Mouse (Mus musculus): ENCODE measurements at regions not wholly inside any gene's neighbourhood (a gene's known extent, or its start where the extent isn't known, plus 50 kb on each side); places are given as distances from the start of the nearest gene placed in this dataset.
A peak's percentile ranks its signal among the peaks of the same experiment; 100 is the strongest.
"Not testable (repeated sequence)": the region's sequence is repeated elsewhere in the genome, so short reads cannot be mapped to it uniquely, and the experiment has no call there.

DNA sequence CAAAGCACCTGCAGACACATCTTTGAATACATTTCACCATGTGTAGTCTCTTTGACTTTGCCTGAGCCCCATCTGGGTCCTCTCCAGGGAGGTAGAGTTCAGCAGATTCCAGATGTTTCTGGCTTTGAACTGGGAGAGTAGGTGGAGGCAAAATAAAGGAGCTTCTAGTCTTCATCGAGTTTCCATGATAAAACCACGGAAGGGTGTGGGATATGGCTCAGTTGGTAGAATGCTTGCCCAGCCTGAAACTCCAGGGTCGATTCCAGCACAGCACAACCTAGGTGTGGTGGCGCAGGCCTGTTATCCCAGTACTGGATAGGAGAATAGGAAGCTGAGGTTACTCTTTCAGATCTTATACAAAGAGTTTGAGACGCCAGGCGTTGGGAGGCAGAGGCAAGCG lies 96.2 kb upstream of the Smlr1 start:
- H3K4me1 ChIP-seq (ENCODE audit: control insufficient read depth, insufficient read depth, low read length) = no peaks in the 10 kb centered on the region
- no peaks in the 10 kb centered on the region for H3K36me3 ChIP-seq (ENCODE audit: control insufficient read depth, insufficient read depth, low read length)
- WGBS = 92% methylated on average over 7 of the region's 7 CpGs
- H3K9me3 ChIP-seq (ENCODE audit: control insufficient read depth, low read depth, low read length) = no peaks in the 10 kb centered on the region
- no peak overlapping the region for H3K4me2 ChIP-seq (replicated peaks; ENCODE audit: low read depth, low read length)
- no peak overlapping the region for H3K27ac ChIP-seq (ENCODE audit: low read length)
- H3K27me3 ChIP-seq (ENCODE audit: control insufficient read depth, insufficient read depth, low read length) = no peaks in the 10 kb centered on the region
- ATAC-seq (ENCODE audit: insufficient number of reproducible peaks, insufficient read depth, low FRiP score, low read depth) = no peak
- H3K4me3 ChIP-seq (ENCODE audit: low read depth, low read length) = no peak overlapping the region
- no peak overlapping the region for H3K9ac ChIP-seq (replicated peaks; ENCODE audit: low read depth, low read length)

GRCm38 (mm10) chr10:25622585-25622984 lies 86.5 kb upstream of the Smlr1 start:
- Histone ChIP-seq H3K9ac (replicated peaks; ENCODE audit: low read depth, low read length) (no peak overlapping the region), H3K27ac (ENCODE audit: low read length) (0 out of 2 replicates have a peak overlapping the region, but pooled peaks have one; percentile 15), H3K4me3 (ENCODE audit: low read depth, low read length) (no peak overlapping the region), H3K4me1 (ENCODE audit: control insufficient read depth, insufficient read depth, low read length) (peaks cover 9% of the 10 kb centered on the region), H3K36me3 (ENCODE audit: control insufficient read depth, insufficient read depth, low read length) (no peaks in the 10 kb centered on the region), H3K27me3 (ENCODE audit: control insufficient read depth, insufficient read depth, low read length) (no peaks in the 10 kb centered on the region), H3K9me3 (ENCODE audit: control insufficient read depth, low read depth, low read length) (no peaks in the 10 kb centered on the region), H3K4me2 (replicated peaks; ENCODE audit: low read depth, low read length) (no peak overlapping the region)
- ATAC-seq (ENCODE audit: insufficient number of reproducible peaks, insufficient read depth, low FRiP score, low read depth) = no peak
- 72% methylated on average over 5 of the region's 5 CpGs for WGBS

GRCm38 (mm10) chr10:25621747-25622134 lies 85.7 kb upstream of the Smlr1 start:
- H3K36me3 ChIP-seq (ENCODE audit: control insufficient read depth, insufficient read depth, low read length); ATAC-seq (ENCODE audit: insufficient number of reproducible peaks, insufficient read depth, low FRiP score, low read depth); H3K9ac ChIP-seq (replicated peaks; ENCODE audit: low read depth, low read length); H3K9me3 ChIP-seq (ENCODE audit: control insufficient read depth, low read depth, low read length); H3K4me1 ChIP-seq (ENCODE audit: control insufficient read depth, insufficient read depth, low read length); H3K27me3 ChIP-seq (ENCODE audit: control insufficient read depth, insufficient read depth, low read length); H3K4me3 ChIP-seq (ENCODE audit: low read depth, low read length): not testable (repeated sequence)
- peak overlapping the region; percentile 75 for H3K27ac ChIP-seq (ENCODE audit: low read length)
- 0 out of 2 replicates have a peak overlapping the region, but pooled peaks have one; percentile 27 for H3K4me2 ChIP-seq (replicated peaks; ENCODE audit: low read depth, low read length)
- WGBS = 36% methylated on average over 1 of the region's 1 CpGs

GRCm38 (mm10) chr10:25620939-25621746 lies 85.1 kb upstream of the Smlr1 start:
- Histone ChIP-seq H3K36me3 (ENCODE audit: control insufficient read depth, insufficient read depth, low read length) (no peaks in the 10 kb centered on the region), H3K4me2 (replicated peaks; ENCODE audit: low read depth, low read length) (peak overlapping the region; percentile 27; the same call in 1 of the 2 replicates), H3K27ac (ENCODE audit: low read length) (peak overlapping the region; percentile 75), H3K27me3 (ENCODE audit: control insufficient read depth, insufficient read depth, low read length) (no peaks in the 10 kb centered on the region), H3K9ac (replicated peaks; ENCODE audit: low read depth, low read length) (no peak overlapping the region), H3K4me3 (ENCODE audit: low read depth, low read length) (no peak overlapping the region), H3K4me1 (ENCODE audit: control insufficient read depth, insufficient read depth, low read length) (peaks cover 9% of the 10 kb centered on the region), H3K9me3 (ENCODE audit: control insufficient read depth, low read depth, low read length) (no peaks in the 10 kb centered on the region)
- ATAC-seq (ENCODE audit: insufficient number of reproducible peaks, insufficient read depth, low FRiP score, low read depth) = peak; percentile 53; the same call in 1 of the 2 replicates
- WGBS = 16% methylated on average over 10 of the region's 10 CpGs

DNA sequence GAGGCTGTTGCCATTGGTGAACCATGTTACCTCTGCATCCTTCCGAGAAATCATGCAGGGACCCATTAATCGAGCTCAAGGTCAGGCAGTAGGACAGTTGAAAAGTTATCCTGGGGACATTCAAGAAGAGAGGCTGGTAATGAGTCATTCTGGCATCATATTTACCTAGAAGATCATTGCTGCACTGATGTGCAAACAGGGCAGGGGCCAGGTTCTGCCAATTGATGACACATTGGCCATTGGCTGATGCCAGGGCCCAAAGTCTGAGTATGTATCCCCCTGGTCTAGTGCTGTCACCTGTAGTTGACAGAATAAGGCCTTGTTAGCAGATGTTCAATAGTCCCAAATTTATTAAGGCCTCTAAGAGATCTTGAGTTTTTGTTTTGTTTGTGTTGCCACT lies 83.6 kb upstream of the Smlr1 start:
- Histone ChIP-seq H3K27me3 (ENCODE audit: control insufficient read depth, insufficient read depth, low read length) (no peaks in the 10 kb centered on the region), H3K36me3 (ENCODE audit: control insufficient read depth, insufficient read depth, low read length) (no peaks in the 10 kb centered on the region), H3K9ac (replicated peaks; ENCODE audit: low read depth, low read length) (no peak overlapping the region), H3K4me3 (ENCODE audit: low read depth, low read length) (no peak overlapping the region), H3K9me3 (ENCODE audit: control insufficient read depth, low read depth, low read length) (peaks cover 4% of the 10 kb centered on the region; the same call in 1 of the 2 replicates), H3K4me2 (replicated peaks; ENCODE audit: low read depth, low read length) (no peak overlapping the region), H3K4me1 (ENCODE audit: control insufficient read depth, insufficient read depth, low read length) (peaks cover 9% of the 10 kb centered on the region), H3K27ac (ENCODE audit: low read length) (no peak overlapping the region)
- ATAC-seq (ENCODE audit: insufficient number of reproducible peaks, insufficient read depth, low FRiP score, low read depth) = no peak
- WGBS = 89% methylated on average over 2 of the region's 2 CpGs

DNA sequence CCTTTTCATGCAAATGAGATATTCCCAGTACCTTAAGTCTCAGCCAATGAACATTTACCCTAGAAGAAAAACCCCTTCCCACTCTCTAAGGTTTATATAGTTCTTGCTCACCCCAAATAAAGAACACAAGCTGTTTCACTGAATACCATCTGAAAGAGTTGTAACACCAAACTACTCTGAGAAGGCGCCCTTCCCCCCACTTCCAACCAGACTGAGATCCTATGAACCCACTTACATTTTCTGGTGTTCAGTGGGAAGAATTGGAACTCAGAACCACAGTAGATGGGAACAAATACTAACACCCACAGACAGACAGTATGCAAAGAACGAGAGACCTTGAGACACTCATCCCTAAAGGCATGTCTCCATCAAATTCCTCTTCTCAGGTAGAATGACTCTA lies 65.4 kb upstream of the Smlr1 start:
- Histone ChIP-seq H3K27me3 (ENCODE audit: control insufficient read depth, insufficient read depth, low read length) (no peaks in the 10 kb centered on the region), H3K27ac (ENCODE audit: low read length) (no peak overlapping the region), H3K4me3 (ENCODE audit: low read depth, low read length) (no peak overlapping the region), H3K4me2 (replicated peaks; ENCODE audit: low read depth, low read length) (no peak overlapping the region), H3K9ac (replicated peaks; ENCODE audit: low read depth, low read length) (no peak overlapping the region), H3K9me3 (ENCODE audit: control insufficient read depth, low read depth, low read length) (no peaks in the 10 kb centered on the region), H3K4me1 (ENCODE audit: control insufficient read depth, insufficient read depth, low read length) (no peaks in the 10 kb centered on the region), H3K36me3 (ENCODE audit: control insufficient read depth, insufficient read depth, low read length) (no peaks in the 10 kb centered on the region)
- no peak for ATAC-seq (ENCODE audit: insufficient number of reproducible peaks, insufficient read depth, low FRiP score, low read depth)
- WGBS = 95% methylated on average over 2 of the region's 2 CpGs

GRCm38 (mm10) chr10:25589316-25589645 lies 53.2 kb upstream of the Smlr1 start:
- ATAC-seq (ENCODE audit: insufficient number of reproducible peaks, insufficient read depth, low FRiP score, low read depth) = no peak
- no peak overlapping the region for H3K9ac ChIP-seq (replicated peaks; ENCODE audit: low read depth, low read length)
- H3K9me3 ChIP-seq (ENCODE audit: control insufficient read depth, low read depth, low read length) = no peaks in the 10 kb centered on the region
- H3K4me3 ChIP-seq (ENCODE audit: low read depth, low read length) = no peak overlapping the region
- H3K27me3 ChIP-seq (ENCODE audit: control insufficient read depth, insufficient read depth, low read length) = no peaks in the 10 kb centered on the region
- no peak overlapping the region for H3K4me2 ChIP-seq (replicated peaks; ENCODE audit: low read depth, low read length)
- H3K4me1 ChIP-seq (ENCODE audit: control insufficient read depth, insufficient read depth, low read length) = no peaks in the 10 kb centered on the region
- WGBS = 80% methylated on average over 2 of the region's 2 CpGs
- H3K27ac ChIP-seq (ENCODE audit: low read length) = no peak overlapping the region
- H3K36me3 ChIP-seq (ENCODE audit: control insufficient read depth, insufficient read depth, low read length) = no peaks in the 10 kb centered on the region

- 55% methylated on average over 12 of the region's 12 CpGs for WGBS
- Histone ChIP-seq H3K9ac (replicated peaks; ENCODE audit: low read depth, low read length) (no peak overlapping the region), H3K4me2 (replicated peaks; ENCODE audit: low read depth, low read length) (no peak overlapping the region), H3K9me3 (ENCODE audit: control insufficient read depth, low read depth, low read length) (no peaks in the 10 kb centered on the region), H3K4me3 (ENCODE audit: low read depth, low read length) (no peak overlapping the region), H3K27ac (ENCODE audit: low read length) (no peak overlapping the region; the same call in 1 of the 2 replicates), H3K4me1 (ENCODE audit: control insufficient read depth, insufficient read depth, low read length) (no peaks in the 10 kb centered on the region), H3K27me3 (ENCODE audit: control insufficient read depth, insufficient read depth, low read length) (no peaks in the 10 kb centered on the region), H3K36me3 (ENCODE audit: control insufficient read depth, insufficient read depth, low read length) (no peaks in the 10 kb centered on the region)
- no peak for ATAC-seq (ENCODE audit: insufficient number of reproducible peaks, insufficient read depth, low FRiP score, low read depth)
Measured at GRCm38 (mm10) chr10:25588611-25589315, 52.7 kb upstream of the Smlr1 start.

Data from stomach, embryonic 14.5 days (tissue).